Mouse (Mus musculus) liver, embryonic 18 days (tissue): ENCODE data around the gene Entpd2. TPM values are rescaled to one million over a fixed set of nuclear protein-coding genes. Genes with fewer than 3 reads are reported as not detected.

Source experiments
- polyA plus RNA-seq: library from polyadenylated mRNA; depleted of rRNA; stranded (reverse); fragments of >200 nt; gene quantifications from 2 replicates; pipeline ENCODE4 v1.2.3, GENCODE M21; 2012; rRNA removed

Entpd2 gene
- polyA plus RNA-seq = 6.0 and 7.2 TPM in 2 replicates

DNA sequence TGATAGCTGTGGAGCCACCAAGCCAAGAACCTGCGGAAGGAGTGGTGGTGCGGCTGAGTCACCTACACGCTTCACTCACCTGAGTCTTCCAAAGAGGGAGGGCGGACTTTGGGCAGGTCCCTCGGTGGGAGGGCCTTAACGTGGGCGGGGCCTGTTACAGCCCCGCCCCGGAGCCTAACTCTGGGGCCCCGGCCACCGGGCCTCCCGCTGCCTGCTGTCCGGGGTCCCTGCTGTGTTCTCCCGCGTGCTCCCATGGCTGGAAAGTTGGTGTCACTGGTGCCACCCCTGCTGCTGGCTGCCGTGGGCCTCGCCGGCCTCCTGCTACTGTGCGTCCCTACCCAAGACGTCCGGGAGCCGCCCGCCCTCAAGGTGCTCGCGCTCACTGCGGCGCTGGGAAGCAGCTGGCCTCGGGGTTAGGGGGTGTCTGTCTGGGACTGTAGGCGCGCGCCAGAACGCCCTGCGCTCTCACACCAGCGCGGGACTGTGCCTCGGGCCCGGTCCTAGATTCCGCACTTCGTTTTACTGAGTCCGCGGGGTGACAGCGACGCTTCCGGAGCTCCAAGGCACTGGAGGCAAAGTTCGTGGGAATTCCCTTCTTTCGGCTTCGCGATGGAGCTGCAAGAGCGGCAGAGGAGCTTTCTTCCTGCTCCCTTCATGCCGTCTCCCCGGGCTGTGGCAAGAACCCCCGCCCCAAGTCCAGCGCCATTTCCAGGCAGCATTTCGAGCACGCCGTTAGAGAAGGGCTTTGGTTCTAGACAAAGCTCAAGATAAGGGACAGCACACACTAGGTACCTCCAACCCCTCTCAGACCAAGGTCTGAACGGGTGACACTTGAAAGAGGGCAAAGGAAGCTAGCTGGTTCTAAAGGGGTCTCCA, at the start of gene Entpd2:
Gene Entpd2, plus strand, starts transcription at position 154 of the 876 bp plus-strand sequence.

GRCm38 (mm10) chr2:25356208-25357079, 39.2 kb upstream of the Entpd2 start, which contains the start of gene Dpp7:
TSS of gene Dpp7 (minus strand) at chr2:25356359.

GRCm38 (mm10) chr2:25365091-25365761, 30.4 kb upstream of the Entpd2 start, which contains the start of gene Uap1l1:
TSS of gene Uap1l1 (minus strand) at chr2:25365682.

DNA sequence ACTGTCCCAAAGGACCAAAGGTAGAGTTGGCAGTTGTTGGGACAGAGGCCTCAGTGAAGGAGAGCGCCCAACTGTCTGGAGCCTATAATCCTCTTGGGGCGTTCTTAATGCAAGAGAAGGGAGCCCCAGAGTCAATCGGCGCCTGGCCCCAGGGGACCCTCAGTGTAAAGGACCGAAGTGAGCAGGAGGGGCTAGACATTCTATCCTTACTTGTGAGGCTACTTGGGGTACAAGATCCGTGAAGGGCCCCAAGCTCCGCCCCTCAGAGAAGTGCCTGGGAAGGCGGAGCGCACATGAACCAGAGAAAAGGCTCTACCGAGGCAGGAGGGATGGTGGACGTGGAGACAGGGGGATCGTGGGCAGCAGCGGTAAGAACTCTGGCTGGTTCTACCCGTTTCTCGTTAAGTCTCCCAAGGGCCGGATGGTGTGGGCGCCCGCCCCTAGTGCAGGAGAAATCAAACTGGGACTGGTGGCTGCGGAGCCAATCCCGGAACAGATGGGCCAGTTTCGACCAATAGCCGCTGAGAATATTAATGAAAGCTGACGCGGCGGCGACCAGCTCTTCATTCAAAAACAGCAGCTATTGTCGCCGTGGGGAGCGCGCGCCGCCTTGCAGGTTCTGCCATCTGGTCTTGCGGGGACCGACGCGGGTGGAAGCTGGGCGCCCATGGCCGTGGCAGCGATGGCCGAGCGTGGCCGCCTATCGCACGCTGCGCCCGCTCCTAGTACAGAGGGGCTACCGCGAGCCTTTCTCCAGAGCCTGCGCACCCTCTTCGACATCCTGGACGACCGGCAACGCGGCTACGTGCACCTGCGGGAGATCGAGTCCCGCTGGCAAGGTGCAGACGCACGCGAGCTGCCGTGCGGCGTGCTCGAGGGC, 23.7 kb upstream of the Entpd2 start, which contains the start of gene Sapcd2:
Gene Sapcd2, plus strand, starts transcription at position 558 of the 880 bp plus-strand sequence.

GRCm38 (mm10) chr2:25399051-25399450, 3.4 kb downstream of the Entpd2 start, which contains the start of gene Npdc1:
TSS of gene Npdc1 (plus strand) at chr2:25399351.

DNA sequence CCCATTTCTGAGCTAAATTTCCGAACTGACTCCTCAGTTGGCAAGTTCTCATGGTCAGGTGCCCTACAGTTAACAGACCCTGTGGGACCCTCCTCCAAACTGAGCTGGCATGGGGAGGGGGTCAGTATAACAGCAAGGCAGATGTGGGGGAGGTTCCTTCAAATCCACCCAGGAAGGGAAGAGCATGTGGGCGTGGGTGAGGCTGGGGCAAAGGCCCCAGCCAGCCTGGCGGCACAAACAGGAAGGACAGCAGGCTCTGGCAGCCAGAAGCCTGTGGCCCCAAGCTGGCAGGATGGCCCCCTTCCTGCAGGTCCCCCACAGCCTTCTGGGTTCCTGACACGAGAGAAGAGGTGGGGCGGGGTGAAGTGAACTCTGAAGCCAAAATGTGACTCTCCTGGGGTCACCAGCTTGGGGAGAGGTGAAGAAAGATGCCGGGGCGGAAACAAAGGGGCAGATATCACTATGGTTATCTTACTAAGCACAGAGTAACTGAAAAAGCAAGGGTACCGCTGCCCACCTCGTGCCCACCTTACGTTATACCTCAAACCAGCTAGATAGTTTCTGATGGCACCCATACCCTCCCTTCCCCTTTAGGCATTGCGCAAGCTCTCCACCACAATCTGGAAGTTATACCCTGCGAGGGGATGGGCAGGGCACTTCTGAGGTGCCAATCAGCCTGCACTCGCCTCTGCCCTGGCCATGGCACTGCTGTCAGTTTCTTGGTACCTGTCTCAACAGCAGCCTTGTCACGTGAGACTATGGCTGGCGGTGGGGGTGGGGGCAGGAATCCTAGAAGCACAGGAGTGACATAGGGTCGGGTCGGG, 27.1 kb downstream of the Entpd2 start, which contains the start of gene Fut7:
Gene Fut7, plus strand, starts transcription at position 681 of the 824 bp plus-strand sequence.

DNA sequence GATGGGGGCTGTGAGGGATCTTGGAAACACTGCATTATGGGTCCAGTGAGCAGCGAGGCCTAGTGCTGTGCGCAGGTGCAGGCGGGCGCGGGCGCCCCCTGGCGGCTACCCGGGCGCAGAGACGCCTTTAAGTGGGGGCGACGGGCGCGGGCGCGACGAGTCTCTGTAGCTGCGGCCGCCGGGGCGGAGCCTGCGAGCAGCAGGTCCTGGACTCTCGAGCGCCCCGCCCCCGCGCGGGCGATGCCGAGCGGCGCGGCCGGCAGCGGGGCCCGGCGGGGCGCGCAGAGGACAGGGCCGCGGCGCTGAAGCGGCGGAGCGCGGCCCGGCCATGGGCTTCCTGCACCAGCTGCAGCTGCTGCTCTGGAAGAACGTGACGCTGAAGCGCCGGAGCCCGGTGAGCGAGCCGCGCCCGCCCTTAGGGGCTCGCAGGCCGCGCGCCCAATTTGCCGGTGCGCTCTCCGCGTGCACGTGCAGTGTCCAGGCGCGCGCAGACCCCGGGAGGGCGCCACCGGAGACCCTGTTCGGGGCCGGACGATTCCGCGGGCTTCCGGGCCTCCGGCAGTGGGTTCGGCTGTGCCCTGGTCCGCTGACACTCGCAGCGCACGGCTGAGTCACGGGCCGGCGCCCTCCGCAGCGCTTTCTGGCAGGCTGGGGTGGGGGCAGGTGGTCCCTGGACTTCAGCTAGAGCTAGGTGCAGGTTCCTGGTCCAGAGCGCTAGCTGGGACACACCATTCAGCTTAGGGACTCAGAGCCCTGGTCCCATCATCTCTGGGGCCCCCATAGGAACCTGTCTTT, 33.0 kb downstream of the Entpd2 start, which contains the start of gene Abca2:
Gene Abca2, plus strand, starts transcription at position 262 of the 795 bp plus-strand sequence.

Other genes with a start within 250 kb of the Entpd2 start
- gene Nrarp, start 215.1 kb upstream of the Entpd2 start, polyA plus RNA-seq = 2.5 and 3.5 TPM in 2 replicates
- 6.2 and 6.6 TPM in 2 replicates for gene Tor4a, start 199.0 kb upstream of the Entpd2 start, polyA plus RNA-seq
- 17.8 and 19.8 TPM in 2 replicates for gene Nelfb, start 184.4 kb upstream of the Entpd2 start, polyA plus RNA-seq
- not detected in 2 replicates for gene Stpg3, start 181.2 kb upstream of the Entpd2 start, polyA plus RNA-seq
- gene Fam166a, start 177.1 kb upstream of the Entpd2 start, polyA plus RNA-seq = not detected in 2 replicates
- gene Tubb4b, start 171.2 kb upstream of the Entpd2 start, polyA plus RNA-seq = 344 and 395 TPM in 2 replicates
- 0.05 TPM in 1 of 2 replicates, not detected in the other for gene Slc34a3, start 161.5 kb upstream of the Entpd2 start, polyA plus RNA-seq
- 0.02 TPM in 1 of 2 replicates, not detected in the other for gene Rnf224, start 159.1 kb upstream of the Entpd2 start, polyA plus RNA-seq
- 0.78 TPM in 2 replicates for gene Rnf208, start 153.6 kb upstream of the Entpd2 start, polyA plus RNA-seq
- gene Cysrt1, start 153.4 kb upstream of the Entpd2 start, polyA plus RNA-seq = not detected in 2 replicates
- gene AL732309.1, start 149.0 kb upstream of the Entpd2 start, polyA plus RNA-seq = 4.5 and 4.6 TPM in 2 replicates
- 12.7 and 14.9 TPM in 2 replicates for gene Tmem203, start 140.4 kb upstream of the Entpd2 start, polyA plus RNA-seq
- gene Tprn, start 133.3 kb upstream of the Entpd2 start, polyA plus RNA-seq = 2.4 and 3.4 TPM in 2 replicates
- 48.3 and 51.8 TPM in 2 replicates for gene Ssna1, start 123.4 kb upstream of the Entpd2 start, polyA plus RNA-seq
- 19.6 and 21.3 TPM in 2 replicates for gene Anapc2, start 123.4 kb upstream of the Entpd2 start, polyA plus RNA-seq
- not detected in 2 replicates for gene Tmem210, start 107.7 kb upstream of the Entpd2 start, polyA plus RNA-seq
- 0.05 TPM in 1 of 2 replicates, not detected in the other for gene Lrrc26, start 106.0 kb upstream of the Entpd2 start, polyA plus RNA-seq
- 0.01 TPM in 1 of 2 replicates, not detected in the other for gene Grin1, start 76.7 kb upstream of the Entpd2 start, polyA plus RNA-seq
- 5.0 and 5.1 TPM in 2 replicates for gene Man1b1, start 63.5 kb upstream of the Entpd2 start, polyA plus RNA-seq
- 16.5 and 17.1 TPM in 2 replicates for gene Dpp7, start 39.5 kb upstream of the Entpd2 start, polyA plus RNA-seq
- 7.3 and 8.2 TPM in 2 replicates for gene Uap1l1, start 30.2 kb upstream of the Entpd2 start, polyA plus RNA-seq
- gene Sapcd2, start 23.6 kb upstream of the Entpd2 start, polyA plus RNA-seq = 8.4 and 10.1 TPM in 2 replicates
- gene Npdc1, start 3.5 kb downstream of the Entpd2 start, polyA plus RNA-seq = 6.9 and 7.6 TPM in 2 replicates
- 0.87 and 0.96 TPM in 2 replicates for gene Fut7, start 27.4 kb downstream of the Entpd2 start, polyA plus RNA-seq
- gene Abca2, start 32.8 kb downstream of the Entpd2 start, polyA plus RNA-seq = 2.1 and 2.4 TPM in 2 replicates
- 1.8 and 2.3 TPM in 2 replicates for gene Clic3, start 61.0 kb downstream of the Entpd2 start, polyA plus RNA-seq
- gene Paxx, start 65.2 kb downstream of the Entpd2 start, polyA plus RNA-seq = 12.5 and 13.0 TPM in 2 replicates
- gene Ptgds, start 74.2 kb downstream of the Entpd2 start, polyA plus RNA-seq = 0.68 and 0.72 TPM in 2 replicates
- not detected in 2 replicates for gene Lcn12, start 98.0 kb downstream of the Entpd2 start, polyA plus RNA-seq
- 4.7 and 5.0 TPM in 2 replicates for gene Fbxw5, start 104.9 kb downstream of the Entpd2 start, polyA plus RNA-seq
- 91.0 TPM in 2 replicates for gene C8g, start 105.8 kb downstream of the Entpd2 start, polyA plus RNA-seq
- 5.9 and 6.6 TPM in 2 replicates for gene Traf2, start 151.1 kb downstream of the Entpd2 start, polyA plus RNA-seq
- gene Edf1, start 162.0 kb downstream of the Entpd2 start, polyA plus RNA-seq = 102 and 106 TPM in 2 replicates
- gene Mamdc4, start 179.0 kb downstream of the Entpd2 start, polyA plus RNA-seq = 0.99 and 2.5 TPM in 2 replicates
- 33.1 and 38.3 TPM in 2 replicates for gene Phpt1, start 179.3 kb downstream of the Entpd2 start, polyA plus RNA-seq
- gene Ajm1, start 185.9 kb downstream of the Entpd2 start, polyA plus RNA-seq = 0.05 and 0.13 TPM in 2 replicates
- 17.2 and 22.1 TPM in 2 replicates for gene Rabl6, start 212.6 kb downstream of the Entpd2 start, polyA plus RNA-seq
- gene Ccdc183, start 221.8 kb downstream of the Entpd2 start, polyA plus RNA-seq = not detected in 2 replicates
- 23.0 and 24.3 TPM in 2 replicates for gene Tmem141, start 226.1 kb downstream of the Entpd2 start, polyA plus RNA-seq
- 84.3 and 88.2 TPM in 2 replicates for gene Fcna, start 232.2 kb downstream of the Entpd2 start, polyA plus RNA-seq